8 mouse cellular contexts compared by ENCODE assay signal in the genomic region with DNA sequence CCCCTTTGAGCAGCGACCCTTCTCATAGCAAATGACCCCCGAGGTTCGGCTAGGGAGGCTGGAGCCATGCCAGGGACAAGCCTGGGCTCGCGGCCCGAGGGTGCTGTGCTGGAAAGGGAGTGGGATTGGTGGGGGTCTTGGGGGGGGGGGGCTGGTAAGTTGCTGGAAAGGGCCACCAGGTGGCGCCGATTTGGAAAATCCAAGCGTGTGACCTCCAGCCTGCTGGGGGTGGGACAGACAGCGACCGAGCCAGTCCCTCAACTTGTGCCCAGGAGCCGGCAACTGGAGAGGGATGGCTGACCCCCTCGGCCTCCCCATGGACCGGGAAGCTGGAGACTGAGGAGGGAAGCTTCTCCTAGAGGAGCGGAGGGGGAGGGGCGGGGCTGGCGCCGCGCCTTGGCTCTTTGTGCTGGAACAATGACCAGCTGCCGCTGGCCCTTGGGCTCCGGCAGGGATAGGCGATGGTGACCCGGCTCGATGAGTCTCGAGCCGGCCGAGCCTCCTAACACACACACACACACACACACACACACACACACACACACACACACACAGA. TPM values are rescaled to one million over a fixed set of nuclear protein-coding genes. Genes with fewer than 3 reads are reported as not detected.
A peak's percentile ranks its signal among the peaks of the same experiment; 100 is the strongest.
DNase-seq lines count a peak whose midpoint lies in the region; ATAC-seq and TF ChIP-seq lines count a peak whose summit lies in the region.

No protein-coding gene starts in this region.

- H3K9me3 ChIP-seq in embryonic facial prominence, embryonic 12.5 days: no peaks in the 10 kb centered on the region
- H3K9me3 ChIP-seq in heart, embryonic 12.5 days (replicated peaks): no peaks in the 10 kb centered on the region
- no peaks in the 10 kb centered on the region for H3K9me3 ChIP-seq in kidney, postnatal 0 days (replicated peaks; ENCODE audit: low read length)
- no peaks in the 10 kb centered on the region for H3K9me3 ChIP-seq in liver, embryonic 13.5 days (replicated peaks)
- H3K9me3 ChIP-seq in neural tube, embryonic 13.5 days: no peaks in the 10 kb centered on the region

- H3K27me3 ChIP-seq in spleen, adult 2 months (ENCODE audit: control insufficient read depth, insufficient read depth, low read length): peaks cover 11% of the 10 kb centered on the region
- H3K27me3 ChIP-seq in embryonic facial prominence, embryonic 12.5 days: no peaks in the 10 kb centered on the region
- H3K27me3 ChIP-seq in heart, embryonic 12.5 days (replicated peaks): no peaks in the 10 kb centered on the region
- H3K27me3 ChIP-seq in kidney, postnatal 0 days (ENCODE audit: insufficient read depth, low read length): no peaks in the 10 kb centered on the region
- peaks cover 12% of the 10 kb centered on the region; the same call in 1 of the 2 replicates for H3K27me3 ChIP-seq in liver, embryonic 13.5 days
- no peaks in the 10 kb centered on the region for H3K27me3 ChIP-seq in neural tube, embryonic 13.5 days

- H3K4me1 ChIP-seq in spleen, adult 2 months (ENCODE audit: control insufficient read depth, insufficient read depth, insufficient read length): peaks cover 15% of the 10 kb centered on the region; the same call in 1 of the 2 replicates
- H3K4me1 ChIP-seq in embryonic facial prominence, embryonic 12.5 days: peaks cover 67% of the 10 kb centered on the region
- H3K4me1 ChIP-seq in heart, embryonic 12.5 days (replicated peaks): peaks cover 54% of the 10 kb centered on the region
- H3K4me1 ChIP-seq in kidney, postnatal 0 days (replicated peaks; ENCODE audit: insufficient read depth, low read length): peaks cover 50% of the 10 kb centered on the region
- peaks cover 80% of the 10 kb centered on the region for H3K4me1 ChIP-seq in liver, embryonic 13.5 days (replicated peaks)
- H3K4me1 ChIP-seq in neural tube, embryonic 13.5 days (replicated peaks): peaks cover 75% of the 10 kb centered on the region

- peak; percentile 3; the same call in 1 of the 2 replicates for ATAC-seq in embryonic facial prominence, embryonic 12.5 days (ENCODE audit: insufficient number of reproducible peaks, insufficient read depth, low FRiP score, low TSS enrichment)
- peak; percentile 47 for ATAC-seq in heart, embryonic 12.5 days (ENCODE audit: insufficient number of reproducible peaks, low FRiP score)
- peak; percentile 52 for ATAC-seq in kidney, postnatal 0 days (replicated peaks; ENCODE audit: low FRiP score, low read depth)
- peak; percentile 21 for ATAC-seq in liver, embryonic 13.5 days (ENCODE audit: low read depth)
- ATAC-seq in neural tube, embryonic 13.5 days (ENCODE audit: low read depth): peak; percentile 51

- H3K4me3 ChIP-seq in spleen, adult 2 months (ENCODE audit: extremely low read depth, insufficient read depth, insufficient read length): peak overlapping the region; percentile 54
- H3K4me3 ChIP-seq in embryonic facial prominence, embryonic 12.5 days: peak overlapping the region; percentile 74
- H3K4me3 ChIP-seq in heart, embryonic 12.5 days: peak overlapping the region; percentile 78
- H3K4me3 ChIP-seq in kidney, postnatal 0 days (replicated peaks; ENCODE audit: low read depth, low read length): peak overlapping the region; percentile 73
- H3K4me3 ChIP-seq in liver, embryonic 13.5 days (replicated peaks): peak overlapping the region; percentile 66
- H3K4me3 ChIP-seq in neural tube, embryonic 13.5 days: peak overlapping the region; percentile 65

- H3K27ac ChIP-seq in spleen, adult 2 months (ENCODE audit: insufficient read depth, low read length): peak overlapping the region; percentile 58
- H3K27ac ChIP-seq in embryonic facial prominence, embryonic 12.5 days: peak overlapping the region; percentile 99
- peak overlapping the region; percentile 100 for H3K27ac ChIP-seq in heart, embryonic 12.5 days (ENCODE audit: poor library complexity, severe bottlenecking)
- peak overlapping the region; percentile 99 for H3K27ac ChIP-seq in kidney, postnatal 0 days
- H3K27ac ChIP-seq in liver, embryonic 13.5 days: peak overlapping the region; percentile 82
- peak overlapping the region; percentile 98 for H3K27ac ChIP-seq in neural tube, embryonic 13.5 days (replicated peaks)

- WGBS in spleen, adult 2 months: 0% methylated on average over 16 of the region's 27 CpGs
- WGBS in embryonic facial prominence, embryonic 12.5 days: 0% methylated on average over 14 of the region's 27 CpGs
- WGBS in heart, embryonic 12.5 days: 0% methylated on average over 21 of the region's 27 CpGs
- WGBS in kidney, postnatal 0 days: under 1% methylated on average over 18 of the region's 27 CpGs
- under 1% methylated on average over 23 of the region's 27 CpGs for WGBS in liver, embryonic 13.5 days (ENCODE audit: insufficient replicate concordance)
- WGBS in neural tube, embryonic 13.5 days: 0% methylated on average over 22 of the region's 27 CpGs

- peak overlapping the region; percentile 90 for H3K9ac ChIP-seq in embryonic facial prominence, embryonic 12.5 days
- peak overlapping the region; percentile 97 for H3K9ac ChIP-seq in heart, embryonic 12.5 days
- H3K9ac ChIP-seq in kidney, postnatal 0 days (ENCODE audit: low read depth, low read length): peak overlapping the region; percentile 86
- H3K9ac ChIP-seq in liver, embryonic 13.5 days: peak overlapping the region; percentile 71
- H3K9ac ChIP-seq in neural tube, embryonic 13.5 days: peak overlapping the region; percentile 87

- peak in 1 of 2 experiments; percentile 17 for DNase-seq in spleen, adult 2 months (ENCODE audit: low read depth in 1 of 2, low spot score in 2 of 2)
- DNase-seq in spleen, postnatal 4 days (ENCODE audit: low spot score in 2 of 2): no peak
- peak; percentile 92 for DNase-seq in kidney, postnatal 0 days (ENCODE audit: low spot score)
- no peak for DNase-seq in liver, embryonic 13.5 days
- DNase-seq in thymus, postnatal 14 days: peak; percentile 44

- H3K36me3 ChIP-seq in spleen, adult 2 months (ENCODE audit: control insufficient read depth, insufficient read depth, low read length): no peaks in the 10 kb centered on the region
- H3K36me3 ChIP-seq in embryonic facial prominence, embryonic 12.5 days: peaks cover 12% of the 10 kb centered on the region
- peaks cover 17% of the 10 kb centered on the region for H3K36me3 ChIP-seq in heart, embryonic 12.5 days
- peaks cover 10% of the 10 kb centered on the region for H3K36me3 ChIP-seq in kidney, postnatal 0 days (ENCODE audit: insufficient read depth, low read length)
- peaks cover 9% of the 10 kb centered on the region for H3K36me3 ChIP-seq in liver, embryonic 13.5 days
- peaks cover 4% of the 10 kb centered on the region; the same call in 1 of the 2 replicates for H3K36me3 ChIP-seq in neural tube, embryonic 13.5 days

- H3K4me2 ChIP-seq in embryonic facial prominence, embryonic 12.5 days (replicated peaks): peak overlapping the region; percentile 96
- peak overlapping the region; percentile 98 for H3K4me2 ChIP-seq in heart, embryonic 12.5 days
- peak overlapping the region; percentile 97 for H3K4me2 ChIP-seq in kidney, postnatal 0 days (ENCODE audit: low read length)
- peak overlapping the region; percentile 93 for H3K4me2 ChIP-seq in liver, embryonic 13.5 days
- peak overlapping the region; percentile 91 for H3K4me2 ChIP-seq in neural tube, embryonic 13.5 days

- no peak for TF ChIP-seq CTCF in spleen, adult 2 months (IDR thresholded peaks at IDR 0.05; ENCODE audit: extremely low read depth, insufficient read depth, insufficient read length, insufficient replicate concordance)
- TF ChIP-seq CTCF in kidney, postnatal 0 days (IDR thresholded peaks at IDR 0.05; ENCODE audit: low read depth): peak; percentile 56

- TF ChIP-seq POLR2A in spleen, adult 2 months (IDR thresholded peaks at IDR 0.05; ENCODE audit: low read depth, low read length): no peak

RNA-seq across cellular contexts. Expression of a gene that starts 3.1 kb away (rescaled TPM):
- 23.3 and 25.9 TPM in 2 replicates for polyA plus RNA-seq in spleen, adult 2 months (2012; rRNA removed)
- polyA plus RNA-seq in embryonic facial prominence, embryonic 12.5 days (2016; fragmentation: Nextera tagmentation; extraction: Ambion mirVana): 107 and 112 TPM in 2 replicates
- polyA plus RNA-seq in heart, embryonic 12.5 days (2016; fragmentation: Nextera tagmentation; extraction: Ambion mirVana): 58.3 and 58.5 TPM in 2 replicates
- 58.6 and 69.5 TPM in 2 replicates for polyA plus RNA-seq in kidney, postnatal 0 days (2015; fragmentation: Nextera tagmentation; extraction: Ambion mirVana)
- polyA plus RNA-seq in liver, embryonic 13.5 days (2015; fragmentation: Nextera tagmentation; extraction: Ambion mirVana): 6.9 and 8.3 TPM in 2 replicates
- polyA plus RNA-seq in neural tube, embryonic 13.5 days (2015; fragmentation: Nextera tagmentation; extraction: Ambion mirVana): 29.1 and 30.8 TPM in 2 replicates

RNA-seq across cellular contexts. Expression of a gene that starts 11.1 kb away (rescaled TPM):
- 53.1 and 85.2 TPM in 2 replicates for polyA plus RNA-seq in spleen, adult 2 months (2012; rRNA removed)
- polyA plus RNA-seq in embryonic facial prominence, embryonic 12.5 days (2016; fragmentation: Nextera tagmentation; extraction: Ambion mirVana): 74.5 and 75.8 TPM in 2 replicates
- 60.1 and 66.8 TPM in 2 replicates for polyA plus RNA-seq in heart, embryonic 12.5 days (2016; fragmentation: Nextera tagmentation; extraction: Ambion mirVana)
- 78.9 and 79.9 TPM in 2 replicates for polyA plus RNA-seq in kidney, postnatal 0 days (2015; fragmentation: Nextera tagmentation; extraction: Ambion mirVana)
- 40.2 and 42.4 TPM in 2 replicates for polyA plus RNA-seq in liver, embryonic 13.5 days (2015; fragmentation: Nextera tagmentation; extraction: Ambion mirVana)
- polyA plus RNA-seq in neural tube, embryonic 13.5 days (2015; fragmentation: Nextera tagmentation; extraction: Ambion mirVana): 84.9 and 94.8 TPM in 2 replicates

RNA-seq across cellular contexts. Expression of a gene that starts 11.8 kb away (rescaled TPM):
- polyA plus RNA-seq in spleen, adult 2 months (2012; rRNA removed): 6.1 and 6.4 TPM in 2 replicates
- 28.6 and 29.1 TPM in 2 replicates for polyA plus RNA-seq in embryonic facial prominence, embryonic 12.5 days (2016; fragmentation: Nextera tagmentation; extraction: Ambion mirVana)
- 19.2 and 19.5 TPM in 2 replicates for polyA plus RNA-seq in heart, embryonic 12.5 days (2016; fragmentation: Nextera tagmentation; extraction: Ambion mirVana)
- polyA plus RNA-seq in kidney, postnatal 0 days (2015; fragmentation: Nextera tagmentation; extraction: Ambion mirVana): 15.7 and 19.4 TPM in 2 replicates
- 13.2 and 14.3 TPM in 2 replicates for polyA plus RNA-seq in liver, embryonic 13.5 days (2015; fragmentation: Nextera tagmentation; extraction: Ambion mirVana)
- polyA plus RNA-seq in neural tube, embryonic 13.5 days (2015; fragmentation: Nextera tagmentation; extraction: Ambion mirVana): 15.6 and 17.0 TPM in 2 replicates

RNA-seq across cellular contexts. Expression of a gene that starts 28.2 kb away (rescaled TPM):
- 0.04 and 0.09 TPM in 2 replicates for polyA plus RNA-seq in spleen, adult 2 months (2012; rRNA removed)
- 0.29 and 0.52 TPM in 2 replicates for polyA plus RNA-seq in embryonic facial prominence, embryonic 12.5 days (2016; fragmentation: Nextera tagmentation; extraction: Ambion mirVana)
- polyA plus RNA-seq in heart, embryonic 12.5 days (2016; fragmentation: Nextera tagmentation; extraction: Ambion mirVana): 0.09 and 0.18 TPM in 2 replicates
- polyA plus RNA-seq in kidney, postnatal 0 days (2015; fragmentation: Nextera tagmentation; extraction: Ambion mirVana): 0.43 and 0.80 TPM in 2 replicates
- polyA plus RNA-seq in liver, embryonic 13.5 days (2015; fragmentation: Nextera tagmentation; extraction: Ambion mirVana): not detected in 2 replicates
- polyA plus RNA-seq in neural tube, embryonic 13.5 days (2015; fragmentation: Nextera tagmentation; extraction: Ambion mirVana): 1.0 and 1.4 TPM in 2 replicates

RNA-seq across cellular contexts. Expression of a gene that starts 28.4 kb away (rescaled TPM):
- 1.3 and 1.6 TPM in 2 replicates for polyA plus RNA-seq in spleen, adult 2 months (2012; rRNA removed)
- polyA plus RNA-seq in embryonic facial prominence, embryonic 12.5 days (2016; fragmentation: Nextera tagmentation; extraction: Ambion mirVana): 7.0 TPM in 2 replicates
- 0.91 and 1.0 TPM in 2 replicates for polyA plus RNA-seq in heart, embryonic 12.5 days (2016; fragmentation: Nextera tagmentation; extraction: Ambion mirVana)
- 3.2 and 3.7 TPM in 2 replicates for polyA plus RNA-seq in kidney, postnatal 0 days (2015; fragmentation: Nextera tagmentation; extraction: Ambion mirVana)
- 2.2 and 2.5 TPM in 2 replicates for polyA plus RNA-seq in liver, embryonic 13.5 days (2015; fragmentation: Nextera tagmentation; extraction: Ambion mirVana)
- 16.7 and 17.4 TPM in 2 replicates for polyA plus RNA-seq in neural tube, embryonic 13.5 days (2015; fragmentation: Nextera tagmentation; extraction: Ambion mirVana)

Comparison
In these comparisons a context has a peak if more than half of its experiments do, and no peak if none do; other contexts are left out.
1. DNase-seq: peak in kidney, postnatal 0 days (single experiment) and thymus, postnatal 14 days (single experiment); none in spleen, postnatal 4 days (0 of 2) and liver, embryonic 13.5 days (single experiment).
2. Peak in every context shown above with its lines, with median percentiles within 50 percentile points of each other: H3K27ac ChIP-seq, H3K4me3 ChIP-seq, ATAC-seq, H3K4me2 ChIP-seq and H3K9ac ChIP-seq.